Mouse (Mus musculus): ENCODE measurements around the gene Trf. TPM values are rescaled to one million over a fixed set of nuclear protein-coding genes. Genes with fewer than 3 reads are reported as not detected.

Trf gene
- polyA plus RNA-seq (2015; fragmentation: Nextera tagmentation; extraction: Ambion mirVana): 23.5 and 26.7 TPM in 2 replicates

DNA sequence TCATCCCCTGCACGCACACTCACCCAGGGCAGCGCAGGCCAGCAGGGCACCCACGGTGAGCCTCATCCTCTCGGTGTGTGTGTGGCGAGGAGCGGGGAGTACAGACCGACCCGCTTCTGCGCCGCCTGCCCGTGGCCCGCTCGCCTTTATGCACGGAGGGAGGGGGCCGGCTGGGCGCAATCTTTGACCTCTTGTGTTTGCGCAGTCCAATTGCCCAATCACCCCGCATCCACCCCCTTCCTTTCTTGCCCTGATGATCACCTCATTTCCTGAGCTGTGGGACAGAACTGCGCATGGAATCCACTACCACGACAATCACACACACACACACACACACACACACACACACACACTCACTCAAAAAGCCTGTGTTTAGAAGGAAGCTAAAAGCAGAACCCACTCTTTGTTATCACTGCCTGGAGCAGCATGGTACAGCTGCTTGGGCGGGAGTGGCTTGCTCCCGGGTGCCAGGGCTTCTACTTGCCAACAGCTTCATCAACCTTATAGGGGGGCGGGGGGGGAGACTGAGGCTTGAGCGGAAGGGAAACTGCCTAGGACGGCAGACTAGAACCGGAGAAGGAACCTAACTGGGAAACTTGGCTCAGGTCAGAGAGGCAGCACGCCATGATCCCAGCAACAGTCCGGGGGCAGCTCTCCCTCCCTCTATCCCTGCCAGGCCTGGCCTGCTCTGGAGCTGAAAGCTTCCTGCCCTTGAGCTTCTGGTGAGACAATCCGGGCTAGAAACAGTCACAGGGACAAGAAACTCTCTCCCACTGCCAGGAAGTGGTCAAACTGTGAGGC, at the start of gene Trf, which contains the start of gene Gm20425:
Gene Trf (minus strand): TSS at position 294 of the 801 bp plus-strand sequence.
Gene Gm20425 (minus strand): TSS at position 157 of the 801 bp plus-strand sequence.
- H3K4me1 ChIP-seq (ENCODE audit: control insufficient read depth, insufficient read depth, low read length): peaks cover 3% of the 10 kb centered on the region; the same call in 1 of the 2 replicates
- H3K27ac ChIP-seq (ENCODE audit: low read length): peak within 1 kb of the TSS; percentile 28
- no peaks in the 10 kb centered on the region for H3K27me3 ChIP-seq (ENCODE audit: control insufficient read depth, insufficient read depth, low read depth, low read length)
- no peaks in the 10 kb centered on the region for H3K36me3 ChIP-seq (ENCODE audit: control insufficient read depth, insufficient read depth, low read length)
- peak within 1 kb of the TSS; percentile 35 for H3K4me2 ChIP-seq (ENCODE audit: low read length)
- ATAC-seq: peak; percentile 48
- H3K9me3 ChIP-seq (replicated peaks; ENCODE audit: control insufficient read depth, low read length, poor library complexity, severe bottlenecking): no peaks in the 10 kb centered on the region
- WGBS: 55% methylated on average over 29 of the region's 29 CpGs
- H3K4me3 ChIP-seq (ENCODE audit: low read depth, low read length): peak within 1 kb of the TSS; percentile 12; the same call in 1 of the 2 replicates
- peak within 1 kb of the TSS; percentile 30; the same call in 1 of the 2 replicates for H3K9ac ChIP-seq (ENCODE audit: low read depth, low read length)

DNA sequence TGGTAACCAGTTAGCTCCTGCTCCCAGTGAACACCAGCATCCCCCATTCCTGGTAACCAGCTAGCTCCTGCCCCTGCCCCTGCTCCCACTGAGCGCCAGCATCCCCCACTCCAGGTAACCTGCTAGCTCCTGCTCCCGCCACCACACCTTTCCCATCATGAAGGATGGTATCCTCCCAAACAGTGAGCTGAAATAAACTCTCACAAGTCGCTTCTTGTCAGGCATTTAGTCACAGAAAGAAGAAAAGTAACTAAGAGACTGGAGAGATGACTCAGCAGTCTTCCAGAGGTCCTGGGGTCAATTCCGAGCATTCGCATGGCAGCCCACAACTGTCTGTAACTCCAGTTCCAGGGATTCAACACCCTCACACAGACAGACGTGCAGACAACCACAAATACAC, 46.6 kb upstream of the Trf start:
- no peaks in the 10 kb centered on the region for H3K27me3 ChIP-seq (ENCODE audit: control insufficient read depth, insufficient read depth, low read depth, low read length)
- 85% methylated on average over 6 of the region's 6 CpGs for WGBS
- no peak overlapping the region for H3K9ac ChIP-seq (ENCODE audit: low read depth, low read length)
- H3K36me3 ChIP-seq (ENCODE audit: control insufficient read depth, insufficient read depth, low read length): no peaks in the 10 kb centered on the region
- H3K9me3 ChIP-seq (replicated peaks; ENCODE audit: control insufficient read depth, low read length, poor library complexity, severe bottlenecking): no peaks in the 10 kb centered on the region
- no peaks in the 10 kb centered on the region for H3K4me1 ChIP-seq (ENCODE audit: control insufficient read depth, insufficient read depth, low read length)
- H3K4me3 ChIP-seq (ENCODE audit: low read depth, low read length): no peak overlapping the region
- ATAC-seq: no peak
- H3K27ac ChIP-seq (ENCODE audit: low read length): no peak overlapping the region
- no peak overlapping the region for H3K4me2 ChIP-seq (ENCODE audit: low read length)

- WGBS: 92% methylated on average over 1 of the region's 1 CpGs
- Histone ChIP-seq H3K36me3 (ENCODE audit: control insufficient read depth, insufficient read depth, low read length) (no peaks in the 10 kb centered on the region), H3K4me1 (ENCODE audit: control insufficient read depth, insufficient read depth, low read length) (no peaks in the 10 kb centered on the region; the same call in 1 of the 2 replicates), H3K9me3 (replicated peaks; ENCODE audit: control insufficient read depth, low read length, poor library complexity, severe bottlenecking) (no peaks in the 10 kb centered on the region), H3K4me3 (ENCODE audit: low read depth, low read length) (no peak overlapping the region), H3K9ac (ENCODE audit: low read depth, low read length) (no peak overlapping the region), H3K27me3 (ENCODE audit: control insufficient read depth, insufficient read depth, low read depth, low read length) (no peaks in the 10 kb centered on the region), H3K4me2 (ENCODE audit: low read length) (no peak overlapping the region), H3K27ac (ENCODE audit: low read length) (no peak overlapping the region)
- ATAC-seq: no peak
These were observed 45.4 kb upstream of the Trf start for GRCm38 (mm10) chr9:103275676-103276075.

DNA sequence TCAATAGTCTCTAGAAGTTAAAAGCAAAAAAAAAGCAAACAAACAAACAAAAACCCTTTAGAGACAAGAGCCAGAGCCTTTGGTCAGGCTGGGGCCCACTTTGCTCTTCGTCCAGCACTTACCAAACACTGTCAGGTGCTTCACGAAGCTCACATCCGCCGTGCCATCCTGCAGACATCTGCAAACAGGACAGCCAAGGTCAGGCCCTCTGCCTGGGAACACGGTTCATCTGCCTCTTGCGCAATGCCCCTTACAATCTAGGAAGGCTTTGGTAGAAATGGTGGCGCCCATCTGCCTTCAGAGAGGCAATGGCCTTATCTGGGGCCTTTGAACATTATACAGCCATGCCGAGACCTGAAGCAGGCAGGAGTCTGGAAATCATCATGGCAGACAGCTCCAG, 44.6 kb upstream of the Trf start:
- H3K27ac ChIP-seq (ENCODE audit: low read length): no peak overlapping the region
- ATAC-seq: no peak
- H3K36me3 ChIP-seq (ENCODE audit: control insufficient read depth, insufficient read depth, low read length): no peaks in the 10 kb centered on the region
- no peaks in the 10 kb centered on the region for H3K27me3 ChIP-seq (ENCODE audit: control insufficient read depth, insufficient read depth, low read depth, low read length)
- whole genome bisulfite sequencing: 89% methylated on average over 8 of the region's 8 CpGs
- no peak overlapping the region for H3K4me3 ChIP-seq (ENCODE audit: low read depth, low read length)
- H3K4me1 ChIP-seq (ENCODE audit: control insufficient read depth, insufficient read depth, low read length): no peaks in the 10 kb centered on the region; the same call in 1 of the 2 replicates
- no peaks in the 10 kb centered on the region for H3K9me3 ChIP-seq (replicated peaks; ENCODE audit: control insufficient read depth, low read length, poor library complexity, severe bottlenecking)
- H3K4me2 ChIP-seq (ENCODE audit: low read length): no peak overlapping the region
- no peak overlapping the region for H3K9ac ChIP-seq (ENCODE audit: low read depth, low read length)

GRCm38 (mm10) chr9:103271104-103271503, 40.9 kb upstream of the Trf start:
- Histone ChIP-seq H3K27ac (ENCODE audit: low read length) (no peak overlapping the region), H3K27me3 (ENCODE audit: control insufficient read depth, insufficient read depth, low read depth, low read length) (no peaks in the 10 kb centered on the region), H3K4me3 (ENCODE audit: low read depth, low read length) (no peak overlapping the region), H3K4me1 (ENCODE audit: control insufficient read depth, insufficient read depth, low read length) (no peaks in the 10 kb centered on the region; the same call in 1 of the 2 replicates), H3K9me3 (replicated peaks; ENCODE audit: control insufficient read depth, low read length, poor library complexity, severe bottlenecking) (no peaks in the 10 kb centered on the region), H3K36me3 (ENCODE audit: control insufficient read depth, insufficient read depth, low read length) (no peaks in the 10 kb centered on the region), H3K4me2 (ENCODE audit: low read length) (no peak overlapping the region), H3K9ac (ENCODE audit: low read depth, low read length) (no peak overlapping the region)
- 23% methylated on average over 4 of the region's 4 CpGs for WGBS
- ATAC-seq: peak; percentile 25; the same call in 1 of the 2 replicates

- 89% methylated on average over 4 of the region's 4 CpGs for WGBS
- no peak for ATAC-seq
- H3K9ac ChIP-seq (ENCODE audit: low read depth, low read length): no peak overlapping the region
- H3K9me3 ChIP-seq (replicated peaks; ENCODE audit: control insufficient read depth, low read length, poor library complexity, severe bottlenecking): no peaks in the 10 kb centered on the region
- H3K4me2 ChIP-seq (ENCODE audit: low read length): no peak overlapping the region
- no peaks in the 10 kb centered on the region for H3K4me1 ChIP-seq (ENCODE audit: control insufficient read depth, insufficient read depth, low read length)
- H3K27ac ChIP-seq (ENCODE audit: low read length): no peak overlapping the region
- no peaks in the 10 kb centered on the region for H3K36me3 ChIP-seq (ENCODE audit: control insufficient read depth, insufficient read depth, low read length)
- no peak overlapping the region for H3K4me3 ChIP-seq (ENCODE audit: low read depth, low read length)
- no peaks in the 10 kb centered on the region for H3K27me3 ChIP-seq (ENCODE audit: control insufficient read depth, insufficient read depth, low read depth, low read length)
These were observed 35.5 kb upstream of the Trf start for GRCm38 (mm10) chr9:103265778-103266177.

DNA sequence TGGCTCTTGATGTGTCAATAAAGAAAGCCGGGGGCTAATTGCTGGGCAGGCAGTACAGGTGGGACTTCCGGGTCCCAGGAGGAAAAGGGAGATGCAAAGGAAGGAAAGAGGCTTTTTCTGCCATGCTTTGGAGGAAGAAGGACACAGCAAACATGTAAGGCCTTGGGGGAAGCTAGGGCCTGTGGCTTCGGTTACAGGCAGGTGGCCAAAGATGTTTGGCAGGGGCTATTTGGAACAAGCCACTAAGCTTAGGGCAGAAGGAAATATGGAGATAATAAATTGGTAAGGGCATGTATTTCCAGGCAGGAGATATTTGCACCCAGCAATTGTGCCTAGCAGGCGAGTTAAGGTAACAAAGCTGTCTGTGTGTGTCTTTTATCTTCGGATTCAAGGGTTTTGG, 22.7 kb upstream of the Trf start:
- ATAC-seq: no peak

DNA sequence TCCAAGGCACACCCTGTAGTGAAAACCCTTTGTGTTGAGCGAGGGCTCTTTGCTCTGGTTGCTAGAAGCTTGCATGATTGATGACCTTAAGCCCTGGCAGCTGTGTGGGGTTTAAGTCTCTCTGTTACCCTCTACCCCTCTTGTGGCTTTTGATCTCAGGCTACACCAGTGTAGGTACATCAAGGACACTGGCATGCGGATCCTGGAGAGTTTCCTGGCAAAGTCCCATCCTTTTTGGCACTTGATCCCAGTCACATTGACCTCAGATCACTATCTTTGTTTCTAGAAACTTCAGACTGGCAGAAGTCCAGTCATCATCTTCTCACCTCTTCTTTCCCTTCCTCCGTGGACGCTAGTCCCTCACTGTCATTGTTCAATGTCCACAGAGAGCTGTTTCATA, 18.4 kb upstream of the Trf start:
- no peak overlapping the region for H3K9ac ChIP-seq (ENCODE audit: low read depth, low read length)
- H3K4me3 ChIP-seq (ENCODE audit: low read depth, low read length): no peak overlapping the region
- H3K36me3 ChIP-seq (ENCODE audit: control insufficient read depth, insufficient read depth, low read length): no peaks in the 10 kb centered on the region
- no peaks in the 10 kb centered on the region for H3K4me1 ChIP-seq (ENCODE audit: control insufficient read depth, insufficient read depth, low read length)
- no peaks in the 10 kb centered on the region for H3K27me3 ChIP-seq (ENCODE audit: control insufficient read depth, insufficient read depth, low read depth, low read length)
- H3K4me2 ChIP-seq (ENCODE audit: low read length): no peak overlapping the region
- ATAC-seq: no peak
- WGBS: 63% methylated on average over 4 of the region's 4 CpGs
- no peak overlapping the region for H3K27ac ChIP-seq (ENCODE audit: low read length)
- peaks cover 2% of the 10 kb centered on the region; the same call in 1 of the 2 replicates for H3K9me3 ChIP-seq (replicated peaks; ENCODE audit: control insufficient read depth, low read length, poor library complexity, severe bottlenecking)

More for the DNA sequence above, 22.7 kb upstream of the Trf start:
- no peak overlapping the region for H3K27ac ChIP-seq (ENCODE audit: low read length)
- H3K9ac ChIP-seq (ENCODE audit: low read depth, low read length): no peak overlapping the region
- H3K9me3 ChIP-seq (replicated peaks; ENCODE audit: control insufficient read depth, low read length, poor library complexity, severe bottlenecking): peaks cover 2% of the 10 kb centered on the region; the same call in 1 of the 2 replicates
- WGBS: 86% methylated on average over 5 of the region's 5 CpGs
- H3K27me3 ChIP-seq (ENCODE audit: control insufficient read depth, insufficient read depth, low read depth, low read length): no peaks in the 10 kb centered on the region
- H3K4me1 ChIP-seq (ENCODE audit: control insufficient read depth, insufficient read depth, low read length): no peaks in the 10 kb centered on the region
- H3K4me2 ChIP-seq (ENCODE audit: low read length): no peak overlapping the region
- no peaks in the 10 kb centered on the region for H3K36me3 ChIP-seq (ENCODE audit: control insufficient read depth, insufficient read depth, low read length)
- H3K4me3 ChIP-seq (ENCODE audit: low read depth, low read length): no peak overlapping the region

GRCm38 (mm10) chr9:103246526-103247168, 16.4 kb upstream of the Trf start:
- H3K4me3 ChIP-seq (ENCODE audit: low read depth, low read length): no peak overlapping the region
- H3K9me3 ChIP-seq (replicated peaks; ENCODE audit: control insufficient read depth, low read length, poor library complexity, severe bottlenecking): no peaks in the 10 kb centered on the region
- ATAC-seq: no peak
- H3K9ac ChIP-seq (ENCODE audit: low read depth, low read length): no peak overlapping the region
- WGBS: 87% methylated on average over 8 of the region's 8 CpGs
- no peak overlapping the region for H3K4me2 ChIP-seq (ENCODE audit: low read length)
- H3K4me1 ChIP-seq (ENCODE audit: control insufficient read depth, insufficient read depth, low read length): no peaks in the 10 kb centered on the region
- no peaks in the 10 kb centered on the region for H3K36me3 ChIP-seq (ENCODE audit: control insufficient read depth, insufficient read depth, low read length)
- no peak overlapping the region for H3K27ac ChIP-seq (ENCODE audit: low read length)
- H3K27me3 ChIP-seq (ENCODE audit: control insufficient read depth, insufficient read depth, low read depth, low read length): no peaks in the 10 kb centered on the region

Measured in midbrain, embryonic 16.5 days (tissue).